Mouse (Mus musculus) lung, adult 2 months (tissue): ENCODE data around the gene Hist1h2bc. TPM values are rescaled to one million over a fixed set of nuclear protein-coding genes. Genes with fewer than 3 reads are reported as not detected.
A peak's percentile ranks its signal among the peaks of the same experiment; 100 is the strongest.
"Not testable (repeated sequence)": the region's sequence is repeated elsewhere in the genome, so short reads cannot be mapped to it uniquely, and the experiment has no call there.

ENCODE experiments used
- DNase-seq: peaks from one replicate; pipeline ENCODE4 v3.0.0; 2022
- H3K4me1 ChIP-seq: fragments of 200-500 bp; 2 replicates; pipeline ENCODE4 v1.6.1; 2011; ENCODE audit warnings: low read length; ENCODE audit not compliant: control insufficient read depth, insufficient read depth
- H3K4me3 ChIP-seq: fragments of 200-500 bp; replicated peaks from 2 replicates; pipeline ENCODE3; 2011; ENCODE audit warnings: low read depth, mild to moderate bottlenecking, control low read depth, low read length; ENCODE audit errors: extremely low read depth
- CTCF ChIP-seq: fragments of 200-500 bp; IDR thresholded peaks from 2 replicates; pipeline ENCODE4 v1.5.1; 2011; ENCODE audit warnings: mild to moderate bottlenecking, low read length, control low read depth; ENCODE audit not compliant: insufficient read depth
- POLR2A ChIP-seq: fragments of 200-500 bp; IDR thresholded peaks from 2 replicates; pipeline ENCODE4 v1.6.1; 2011; ENCODE audit warnings: low read depth, mild to moderate bottlenecking, control low read depth, low read length, borderline replicate concordance; ENCODE audit errors: extremely low read depth
- WGBS: fragments of 180-500 bp; shearing (Covaris S2); methylation state at CpG from one replicate; pipeline ENCODE4 v1.1.7; 2018; 5-methylcytosine and 5-hydroxymethylcytosine counted together
- polyA plus RNA-seq: library from polyadenylated mRNA; depleted of rRNA; stranded (reverse); fragments of >200 nt; gene quantifications from 2 replicates; pipeline ENCODE4 v1.2.3, GENCODE M21; 2012; rRNA removed

Hist1h2bc gene
- polyA plus RNA-seq, result 142 and 182 TPM in 2 replicates

DNA sequence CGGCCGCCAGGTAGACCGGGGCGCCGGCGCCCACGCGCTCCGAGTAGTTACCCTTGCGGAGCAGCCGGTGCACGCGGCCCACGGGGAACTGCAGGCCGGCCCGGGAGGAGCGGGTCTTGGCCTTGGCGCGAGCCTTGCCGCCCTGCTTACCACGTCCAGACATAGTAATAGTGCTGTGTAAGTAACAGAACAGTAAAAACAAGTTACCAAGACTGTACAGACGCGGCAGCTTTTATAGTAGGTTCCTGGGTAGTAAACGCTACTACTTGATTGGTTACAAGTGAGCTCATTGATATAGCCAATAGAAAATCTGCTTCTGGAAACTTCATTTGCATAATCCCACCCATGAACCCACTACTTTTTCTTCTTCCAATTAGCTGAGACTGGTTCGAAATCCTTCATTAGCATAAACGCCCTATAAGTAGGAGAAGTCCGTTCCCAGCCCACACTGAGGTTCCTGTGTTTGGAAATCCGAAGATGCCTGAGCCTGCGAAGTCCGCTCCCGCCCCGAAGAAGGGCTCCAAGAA, at the start of gene Hist1h2bc, which contains the start of gene Hist1h2ac:
Gene Hist1h2bc, plus strand, starts transcription at position 445 of the 527 bp plus-strand sequence.
Gene Hist1h2ac, minus strand, starts transcription at position 194 of the 527 bp plus-strand sequence.
- WGBS, result under 1% methylated on average over 32 of the region's 32 CpGs
- peak; percentile 79 for DNase-seq
- peak; percentile 41; the same call in 1 of the 2 replicates for TF ChIP-seq POLR2A
- TF ChIP-seq CTCF, result no peak
- peak within 1 kb of the TSS; percentile 85 for H3K4me3 ChIP-seq
- H3K4me1 ChIP-seq, result peaks cover 6% of the 10 kb centered on the region

GRCm38 (mm10) chr13:23659636-23660366, 24.2 kb upstream of the Hist1h2bc start:
- Histone ChIP-seq H3K4me1 (peaks cover 3% of the 10 kb centered on the region; the same call in 1 of the 2 replicates), H3K4me3 (no peak overlapping the region)
- 59% methylated on average over 6 of the region's 6 CpGs for WGBS
- no peak for DNase-seq
- no peak for TF ChIP-seq CTCF

DNA sequence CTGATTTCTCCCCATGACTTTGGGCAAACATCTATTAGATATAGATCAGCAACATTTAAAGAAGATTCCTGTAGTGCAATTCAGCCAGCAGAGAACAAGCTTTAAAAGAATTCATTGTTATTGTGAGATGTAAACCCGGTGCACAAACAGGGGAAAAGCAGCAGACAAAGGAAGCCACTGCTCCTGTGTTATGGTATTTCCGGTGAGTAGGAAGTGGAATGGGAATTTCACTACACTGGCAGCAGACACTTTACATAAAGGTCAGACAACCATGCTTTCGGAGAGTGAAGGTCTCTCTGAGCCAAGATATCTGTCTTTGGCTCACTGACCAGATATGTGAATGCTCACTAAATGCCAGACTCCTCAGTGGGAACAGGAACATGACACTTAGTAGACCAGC, 21.5 kb upstream of the Hist1h2bc start:
- peaks cover 3% of the 10 kb centered on the region; the same call in 1 of the 2 replicates for H3K4me1 ChIP-seq
- H3K4me3 ChIP-seq, result no peak overlapping the region
- TF ChIP-seq POLR2A (no peak), CTCF (no peak)
- 31% methylated on average over 3 of the region's 3 CpGs for WGBS
- no peak for DNase-seq

GRCm38 (mm10) chr13:23681990-23682582, 1.9 kb upstream of the Hist1h2bc start:
- no peak overlapping the region for H3K4me3 ChIP-seq
- DNase-seq, result no peak
- TF ChIP-seq CTCF (no peak), POLR2A (no peak)
- WGBS, result 82% methylated on average over 6 of the region's 6 CpGs
- peaks cover 2% of the 10 kb centered on the region; the same call in 1 of the 2 replicates for H3K4me1 ChIP-seq

DNA sequence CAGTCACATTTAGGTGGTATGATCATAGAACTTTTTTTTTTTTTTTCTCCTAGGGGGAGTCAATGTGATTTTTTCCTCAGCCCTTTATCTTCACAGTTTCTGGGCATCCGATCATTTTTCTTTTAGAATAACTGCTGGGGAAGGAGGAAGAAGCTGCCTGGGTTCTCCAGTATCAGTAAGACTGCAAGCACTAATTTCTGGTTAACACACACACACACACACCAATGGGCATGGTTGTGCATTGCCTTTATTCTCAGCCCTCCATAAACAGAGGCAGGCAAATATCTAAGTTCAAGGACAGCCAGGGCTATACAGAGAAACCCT, 1.4 kb upstream of the Hist1h2bc start:
- WGBS, result 43% methylated on average over 1 of the region's 1 CpGs
- Histone ChIP-seq H3K4me1 (peaks cover 2% of the 10 kb centered on the region; the same call in 1 of the 2 replicates), H3K4me3 (no peak overlapping the region)
- DNase-seq, result no peak
- TF ChIP-seq CTCF (no peak), POLR2A (no peak)

DNA sequence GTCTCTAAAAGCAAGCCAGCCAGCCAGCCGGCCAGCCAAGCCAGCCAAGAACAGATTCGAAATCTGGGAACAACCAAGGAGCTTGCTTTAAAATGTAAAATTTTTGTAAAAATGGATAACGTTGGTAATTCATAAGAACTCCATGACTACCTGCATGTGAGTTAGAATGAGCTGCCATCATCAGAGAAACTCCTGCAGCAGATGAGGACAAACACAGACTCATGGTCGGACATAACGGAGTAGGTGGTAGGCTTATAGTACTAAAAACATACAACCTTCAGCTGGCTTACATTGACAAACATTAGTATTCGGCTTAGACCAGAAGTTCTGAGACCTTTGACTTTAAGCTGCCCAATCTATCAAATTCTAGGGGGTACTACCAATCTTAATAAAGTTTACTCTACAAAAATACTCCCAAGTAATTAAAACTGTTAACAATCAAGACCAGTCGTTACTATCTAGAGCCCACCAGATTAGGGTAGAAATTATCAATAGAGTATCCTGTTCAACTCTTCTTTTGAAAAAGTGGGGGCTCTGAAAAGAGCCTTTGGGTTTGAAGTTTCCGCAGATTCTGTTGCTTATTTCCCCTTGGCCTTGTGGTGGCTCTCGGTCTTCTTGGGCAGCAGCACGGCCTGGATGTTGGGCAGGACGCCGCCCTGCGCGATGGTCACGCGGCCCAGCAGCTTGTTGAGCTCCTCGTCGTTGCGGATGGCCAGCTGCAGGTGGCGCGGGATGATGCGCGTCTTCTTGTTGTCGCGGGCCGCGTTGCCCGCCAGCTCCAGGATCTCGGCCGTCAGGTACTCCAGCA, 848 bp upstream of the Hist1h2bc start:
- H3K4me3 ChIP-seq, result peak overlapping the region; percentile 45
- not testable (repeated sequence) for DNase-seq, H3K4me1 ChIP-seq
- WGBS, result 11% methylated on average over 18 of the region's 30 CpGs

DNA sequence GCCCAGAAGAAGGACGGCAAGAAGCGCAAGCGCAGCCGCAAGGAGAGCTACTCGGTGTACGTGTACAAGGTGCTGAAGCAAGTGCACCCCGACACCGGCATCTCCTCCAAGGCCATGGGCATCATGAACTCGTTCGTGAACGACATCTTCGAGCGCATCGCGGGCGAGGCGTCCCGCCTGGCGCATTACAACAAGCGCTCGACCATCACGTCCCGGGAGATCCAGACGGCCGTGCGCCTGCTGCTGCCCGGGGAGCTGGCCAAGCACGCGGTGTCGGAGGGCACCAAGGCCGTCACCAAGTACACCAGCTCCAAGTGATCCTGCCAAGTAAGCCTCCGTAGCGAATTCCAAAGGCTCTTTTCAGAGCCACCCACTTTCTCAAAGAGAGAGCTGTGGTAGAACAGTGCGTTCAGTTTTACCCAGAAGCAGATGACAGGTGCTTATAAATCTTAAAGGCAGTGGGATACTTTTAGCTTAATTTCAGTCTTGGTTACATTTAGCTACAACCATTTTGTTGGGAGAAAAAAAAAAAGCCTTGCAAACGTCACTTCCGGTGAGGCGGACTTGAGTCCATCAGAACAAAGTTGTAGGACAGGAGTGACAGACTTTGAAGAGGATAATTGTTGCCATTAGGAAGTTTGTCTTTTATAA, 421 bp downstream of the Hist1h2bc start:
- H3K4me3 ChIP-seq, result peak overlapping the region; percentile 72
- DNase-seq, result peak; percentile 31
- WGBS, result under 1% methylated on average over 19 of the region's 37 CpGs

GRCm38 (mm10) chr13:23685121-23685861, 1.3 kb downstream of the Hist1h2bc start:
- DNase-seq, result no peak
- whole genome bisulfite sequencing, result under 1% methylated on average over 15 of the region's 15 CpGs
- no peak for TF ChIP-seq CTCF
- no peak for TF ChIP-seq POLR2A

More for the DNA sequence above, 421 bp downstream of the Hist1h2bc start:
- peak; percentile 66; the same call in 1 of the 2 replicates for TF ChIP-seq POLR2A
- H3K4me1 ChIP-seq, result not testable (repeated sequence)

GRCm38 (mm10) chr13:23685966-23686365, 2.0 kb downstream of the Hist1h2bc start:
- Histone ChIP-seq H3K4me3 (peak overlapping the region; percentile 10), H3K4me1 (peaks cover 6% of the 10 kb centered on the region)
- TF ChIP-seq CTCF (no peak), POLR2A (no peak)
- no peak for DNase-seq
- WGBS, result 28% methylated on average over 4 of the region's 4 CpGs

More at GRCm38 (mm10) chr13:23685121-23685861, 1.3 kb downstream of the Hist1h2bc start:
- H3K4me1 ChIP-seq, result peaks cover 6% of the 10 kb centered on the region
- H3K4me3 ChIP-seq, result peak overlapping the region; percentile 72
